Mouse (Mus musculus): ENCODE results near the gene Grm7. TPM values are rescaled to one million over a fixed set of nuclear protein-coding genes. Genes with fewer than 3 reads are reported as not detected.

Grm7 gene
- polyA plus RNA-seq, 1 experiment from 2014 or later, result 0.40 TPM

- H3K36me3 ChIP-seq, result no peaks in the 10 kb centered on the region
- H3K4me2 ChIP-seq, result no peak overlapping the region
- ATAC-seq (ENCODE audit: extremely low read depth, insufficient number of reproducible peaks, low FRiP score, low TSS enrichment), result no peak
- no peaks in the 10 kb centered on the region for H3K4me1 ChIP-seq
- no peak overlapping the region for H3K9ac ChIP-seq
- WGBS, result 49% methylated on average over 2 of the region's 2 CpGs
- H3K4me3 ChIP-seq, result no peak overlapping the region
- H3K27ac ChIP-seq (replicated peaks), result no peak overlapping the region
- H3K27me3 ChIP-seq (replicated peaks), result no peaks in the 10 kb centered on the region
- no peaks in the 10 kb centered on the region for H3K9me3 ChIP-seq
Measured at GRCm38 (mm10) chr6:111584851-111585250, 939.5 kb downstream of the Grm7 start.

- no peak for ATAC-seq (ENCODE audit: extremely low read depth, insufficient number of reproducible peaks, low FRiP score, low TSS enrichment)
- H3K36me3 ChIP-seq, result no peaks in the 10 kb centered on the region
- no peak overlapping the region for H3K4me2 ChIP-seq
- WGBS, result 73% methylated on average over 3 of the region's 3 CpGs
- no peak overlapping the region for H3K27ac ChIP-seq (replicated peaks)
- H3K9me3 ChIP-seq, result no peaks in the 10 kb centered on the region
- no peaks in the 10 kb centered on the region for H3K27me3 ChIP-seq (replicated peaks)
- no peak overlapping the region for H3K9ac ChIP-seq
- no peaks in the 10 kb centered on the region for H3K4me1 ChIP-seq
- H3K4me3 ChIP-seq, result no peak overlapping the region
Measured at GRCm38 (mm10) chr6:111587572-111587971, 942.2 kb downstream of the Grm7 start.

DNA sequence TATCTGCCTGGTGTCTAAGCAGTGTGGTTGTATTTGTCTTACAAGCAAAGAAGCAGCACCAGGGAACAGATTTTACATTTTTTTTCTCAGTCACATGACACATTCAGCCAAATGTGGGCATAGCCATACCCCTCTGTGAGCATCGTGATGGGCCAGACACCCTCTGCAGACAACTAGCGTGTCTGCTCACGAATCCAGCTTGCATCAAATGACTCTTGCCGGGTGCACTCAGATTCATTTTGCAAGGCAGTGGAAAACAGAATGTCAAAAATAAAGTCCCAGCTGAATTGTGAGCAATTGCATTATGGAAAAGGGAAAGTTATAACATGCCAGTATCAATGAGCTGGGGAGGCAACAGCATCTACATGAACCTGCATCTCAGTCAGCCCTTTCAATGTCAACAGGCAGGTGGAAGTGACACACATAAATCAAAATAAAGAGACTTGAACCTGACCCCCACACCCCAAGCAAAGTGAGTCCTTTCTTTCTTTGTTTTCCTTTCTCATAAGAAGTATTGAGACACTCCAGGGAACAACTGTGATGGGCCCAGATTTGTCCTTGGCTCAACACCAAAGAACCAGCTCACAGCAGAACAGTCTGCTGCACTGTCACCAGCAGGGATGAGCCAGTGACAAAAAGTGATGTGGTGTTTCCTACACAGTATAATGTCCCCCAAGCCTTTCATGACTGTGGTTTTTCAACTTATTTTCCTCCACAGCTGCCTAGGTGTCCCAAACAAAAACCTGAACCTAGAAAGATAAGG, 956.7 kb downstream of the Grm7 start:
- Histone ChIP-seq H3K4me3 (no peak overlapping the region), H3K27ac (replicated peaks) (no peak overlapping the region)
- ATAC-seq (ENCODE audit: extremely low read depth, insufficient number of reproducible peaks, low FRiP score, low TSS enrichment), result no peak

DNA sequence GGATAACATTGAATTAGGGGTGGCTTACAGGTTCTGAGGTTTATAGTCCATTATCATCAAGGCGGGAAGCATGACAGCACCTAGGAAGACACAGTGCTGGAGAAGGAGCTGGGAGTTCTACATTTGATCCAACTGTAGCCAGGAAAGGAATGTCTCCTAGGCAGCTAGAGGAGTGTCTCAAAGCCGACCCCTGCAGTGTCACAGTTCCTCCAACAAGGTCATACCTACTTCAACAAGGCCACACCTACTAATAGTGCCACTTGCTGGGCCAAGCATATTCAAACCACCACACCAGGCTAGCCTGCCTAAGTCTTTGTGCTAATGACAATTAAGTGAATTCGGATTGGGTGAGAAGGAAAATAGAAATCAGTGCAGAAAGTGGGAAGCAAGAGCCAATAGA, 965.0 kb downstream of the Grm7 start:
- Histone ChIP-seq H3K9me3 (no peaks in the 10 kb centered on the region), H3K27me3 (replicated peaks) (no peaks in the 10 kb centered on the region), H3K36me3 (no peaks in the 10 kb centered on the region), H3K4me3 (no peak overlapping the region), H3K4me2 (no peak overlapping the region), H3K4me1 (peaks cover 5% of the 10 kb centered on the region; the same call in 1 of the 2 replicates), H3K9ac (no peak overlapping the region), H3K27ac (replicated peaks) (no peak overlapping the region)
- 66% methylated on average over 3 of the region's 3 CpGs for WGBS
- ATAC-seq (ENCODE audit: extremely low read depth, insufficient number of reproducible peaks, low FRiP score, low TSS enrichment), result no peak

More for the DNA sequence above, 956.7 kb downstream of the Grm7 start:
- Histone ChIP-seq H3K9me3 (no peaks in the 10 kb centered on the region), H3K4me2 (no peak overlapping the region), H3K27me3 (replicated peaks) (no peaks in the 10 kb centered on the region), H3K9ac (no peak overlapping the region), H3K4me1 (no peaks in the 10 kb centered on the region), H3K36me3 (no peaks in the 10 kb centered on the region)
- WGBS, result 66% methylated on average over 4 of the region's 4 CpGs

DNA sequence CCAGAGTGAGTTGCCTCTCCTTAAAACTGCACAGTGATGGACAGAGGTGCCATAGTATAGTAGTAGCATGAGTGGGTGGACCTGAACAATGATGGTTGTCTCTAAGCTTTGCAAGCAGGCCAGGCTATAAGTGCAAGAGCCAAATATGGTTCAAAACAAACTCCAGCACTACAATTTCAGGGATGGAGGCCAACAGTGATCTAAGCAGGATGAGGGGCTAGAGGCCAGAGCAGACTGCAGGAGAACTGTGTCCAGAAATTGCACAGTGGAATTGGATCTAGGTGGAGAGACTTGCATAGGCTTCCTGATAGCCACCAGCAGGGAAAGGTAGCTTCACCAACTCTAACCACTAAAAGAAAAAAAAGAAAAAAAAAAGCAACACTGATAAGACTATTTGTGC, 968.5 kb downstream of the Grm7 start:
- H3K9me3 ChIP-seq, result no peaks in the 10 kb centered on the region
- no peak for ATAC-seq (ENCODE audit: extremely low read depth, insufficient number of reproducible peaks, low FRiP score, low TSS enrichment)
- H3K4me1 ChIP-seq, result peaks cover 5% of the 10 kb centered on the region; the same call in 1 of the 2 replicates
- H3K27ac ChIP-seq (replicated peaks), result no peak overlapping the region
- H3K36me3 ChIP-seq, result no peaks in the 10 kb centered on the region
- H3K9ac ChIP-seq, result no peak overlapping the region
- H3K4me3 ChIP-seq, result no peak overlapping the region
- no peaks in the 10 kb centered on the region for H3K27me3 ChIP-seq (replicated peaks)
- no peak overlapping the region for H3K4me2 ChIP-seq
